Comparison of ENCODE assay signal across 20 mouse cellular contexts in genomic region chr11:46461362-46461761, GRCm38 (mm10). TPM values are rescaled to one million over a fixed set of nuclear protein-coding genes. Genes with fewer than 3 reads are reported as not detected.
DNase-seq lines count a peak whose midpoint lies in the region; ATAC-seq and TF ChIP-seq lines count a peak whose summit lies in the region.
"Had no signal": no experiment of that assay in that cellular context is flagged by ENCODE, and none has a peak within 500 bp of the region (broad histone marks: within the 10 kb centered on the region; RNA-seq: fewer than 3 reads in every experiment).

No protein-coding gene starts in this region.

- no peak overlapping the region for H3K27ac ChIP-seq in lung, postnatal 0 days (ENCODE audit: low read length)
- H3K27ac ChIP-seq: forebrain, embryonic 12.5 days; heart, adult 2 months; hindbrain, embryonic 15.5 days; limb, embryonic 13.5 days; liver, embryonic 14.5 days; midbrain, embryonic 12.5 days had no signal

- H3K9ac ChIP-seq in lung, postnatal 0 days (replicated peaks; ENCODE audit: low read depth) = no peak overlapping the region
- H3K9ac ChIP-seq: forebrain, embryonic 12.5 days; hindbrain, embryonic 15.5 days; limb, embryonic 13.5 days; liver, embryonic 14.5 days; midbrain, embryonic 12.5 days had no signal

- no peak for TF ChIP-seq CTCF in lung, postnatal 0 days (IDR thresholded peaks at IDR 0.05)

- TF ChIP-seq EP300 in lung, postnatal 0 days (IDR thresholded peaks at IDR 0.05) = no peak

- H3K79me2 ChIP-seq in myocyte (ENCODE audit: control insufficient read depth, insufficient read depth) = no peaks in the 10 kb centered on the region

- no peak for TF ChIP-seq POLR2A in myocyte (IDR thresholded peaks at IDR 0.05; ENCODE audit: insufficient read length, low read depth)

- no peak for ATAC-seq in lung, postnatal 0 days
- peak; percentile 94 for ATAC-seq in granulocyte monocyte progenitor cell, adult 5-6 weeks (replicated peaks; ENCODE audit: poor library complexity, severe bottlenecking)
- ATAC-seq in erythroid progenitor cell, adult 5-6 weeks (replicated peaks; ENCODE audit: low FRiP score, poor library complexity, severe bottlenecking) = no peak
- ATAC-seq: intestine, embryonic 16.5 days had no signal

- no peaks in the 10 kb centered on the region for H3K27me3 ChIP-seq in lung, postnatal 0 days (replicated peaks; ENCODE audit: insufficient read depth, low read length)
- H3K27me3 ChIP-seq in myocyte (ENCODE audit: control insufficient read depth, insufficient read depth, insufficient read length) = no peaks in the 10 kb centered on the region
- H3K27me3 ChIP-seq: forebrain, embryonic 12.5 days; hindbrain, embryonic 15.5 days; limb, embryonic 13.5 days; midbrain, embryonic 12.5 days had no signal

- no peak overlapping the region for H3K4me2 ChIP-seq in lung, postnatal 0 days (replicated peaks; ENCODE audit: low read depth, low read length)
- peak overlapping the region; percentile 92 for H3K4me2 ChIP-seq in myocyte (ENCODE audit: low read depth)
- H3K4me2 ChIP-seq: forebrain, embryonic 12.5 days; hindbrain, embryonic 15.5 days; limb, embryonic 13.5 days; midbrain, embryonic 12.5 days had no signal

- H3K4me1 ChIP-seq in lung, postnatal 0 days (ENCODE audit: insufficient read depth, low read depth, low read length) = no peaks in the 10 kb centered on the region
- H3K4me1 ChIP-seq: forebrain, embryonic 12.5 days; hindbrain, embryonic 15.5 days; midbrain, embryonic 12.5 days had no signal

- peak; percentile 21 for DNase-seq in lung, postnatal 0 days (ENCODE audit: low spot score)
- no peak for DNase-seq in lung, postnatal 10 days
- DNase-seq in CD4-positive helper T cell, adult 2 months (ENCODE audit: low read depth, low spot score) = peak; percentile 40
- DNase-seq in thymus, adult 18-20 months = no peak
- DNase-seq: cerebellum, postnatal 36 days; gastrocnemius, postnatal 10 days; heart, adult 2 months; heart, postnatal 4 days; lung, postnatal 4 days; retina, postnatal 1 day; thymus, postnatal 14 days had no signal

- no peak overlapping the region for H3K4me3 ChIP-seq in lung, postnatal 0 days (ENCODE audit: low read depth, low read length)
- H3K4me3 ChIP-seq in myocyte = no peak overlapping the region
- H3K4me3 ChIP-seq: forebrain, embryonic 12.5 days; heart, adult 2 months; hindbrain, embryonic 15.5 days; limb, embryonic 13.5 days; midbrain, embryonic 12.5 days had no signal

- no peaks in the 10 kb centered on the region for H3K36me3 ChIP-seq in lung, postnatal 0 days (ENCODE audit: insufficient read depth, low read length)
- no peaks in the 10 kb centered on the region for H3K36me3 ChIP-seq in myocyte (ENCODE audit: control insufficient read depth, insufficient read depth)
- H3K36me3 ChIP-seq: forebrain, embryonic 12.5 days; hindbrain, embryonic 15.5 days; limb, embryonic 13.5 days; midbrain, embryonic 12.5 days had no signal

- no peaks in the 10 kb centered on the region for H3K9me3 ChIP-seq in lung, postnatal 0 days (ENCODE audit: low read length)
- H3K9me3 ChIP-seq: forebrain, embryonic 12.5 days; hindbrain, embryonic 15.5 days; limb, embryonic 13.5 days; midbrain, embryonic 12.5 days had no signal

- H3ac ChIP-seq in myocyte (ENCODE audit: control insufficient read depth, insufficient read length) = no peak overlapping the region

- 67% methylated on average over 5 of the region's 5 CpGs for whole genome bisulfite sequencing in lung, postnatal 0 days

TF ChIP-seq in myocyte, 11 proteins besides CTCF, POLR2A, EP300 and RAD21:
- TF ChIP-seq USF1 (IDR thresholded peaks at IDR 0.05; ENCODE audit: low read depth) (no peak), REST (IDR thresholded peaks at IDR 0.05; ENCODE audit: insufficient read depth, insufficient read length) (no peak), SRF (IDR thresholded peaks at IDR 0.05; ENCODE audit: control insufficient read depth, insufficient read length, low read depth) (no peak), POLR2AphosphoS2 (IDR thresholded peaks at IDR 0.05; ENCODE audit: insufficient read length, low read depth) (no peak), MYOG (IDR thresholded peaks at IDR 0.05; ENCODE audit: control insufficient read depth in 1 of 3, insufficient read depth in 1 of 3, insufficient read length in 2 of 3, low read depth in 2 of 3) (no peak), TCF3 (IDR thresholded peaks at IDR 0.05; ENCODE audit: insufficient read length, low read depth) (no peak), MAX (IDR thresholded peaks at IDR 0.05; ENCODE audit: low read depth) (no peak), E2F4 (IDR thresholded peaks at IDR 0.05; ENCODE audit: insufficient read depth) (no peak), TCF12 (IDR thresholded peaks at IDR 0.05; ENCODE audit: insufficient read depth, poor library complexity, severe bottlenecking) (no peak), MYOD1 (IDR thresholded peaks at IDR 0.05; ENCODE audit: control insufficient read depth in 1 of 3, insufficient read length in 2 of 3, low read depth in 2 of 3) (no peak), CEBPB (IDR thresholded peaks at IDR 0.05; ENCODE audit: insufficient read depth, poor library complexity, severe bottlenecking) (no peak)

RNA-seq across cellular contexts. Expression of gene Havcr2, which starts 6.6 kb away (rescaled TPM):
- polyA plus RNA-seq in lung, postnatal 0 days (2015; fragmentation: Nextera tagmentation; extraction: Ambion mirVana) = 0.58 and 0.66 TPM in 2 replicates
- total RNA-seq in granulocyte monocyte progenitor cell, adult 5-6 weeks (2014; fragmentation: Nextera tagmentation) = 0.28 TPM in 1 of 2 replicates, not detected in the other
- 0.05 and 0.56 TPM in 2 replicates for total RNA-seq in granulocyte monocyte progenitor cell, adult 5-6 weeks (2017)
- polyA plus RNA-seq in myocyte (2012; fragmentation: generic; extraction: Trizol) = 0.55 TPM
- total RNA-seq in erythroid progenitor cell, adult 5-6 weeks (2015; ENCODE audit: low replicate concordance) = 2.1 TPM in 1 of 2 replicates, not detected in the other
- 1.5 and 2.5 TPM in 2 replicates for total RNA-seq in erythroid progenitor cell, adult 5-6 weeks (2017; ENCODE audit: low replicate concordance)
- polyA plus RNA-seq: forebrain, embryonic 12.5 days had no signal

RNA-seq across cellular contexts. Expression of gene Med7, which starts 24.6 kb away (rescaled TPM):
- 55.9 and 56.7 TPM in 2 replicates for polyA plus RNA-seq in lung, postnatal 0 days (2015; fragmentation: Nextera tagmentation; extraction: Ambion mirVana)
- total RNA-seq in granulocyte monocyte progenitor cell, adult 5-6 weeks (2014; fragmentation: Nextera tagmentation) = 26.5 and 58.6 TPM in 2 replicates
- 16.6 and 17.4 TPM in 2 replicates for total RNA-seq in granulocyte monocyte progenitor cell, adult 5-6 weeks (2017)
- 33.1 TPM for polyA plus RNA-seq in myocyte (2012; fragmentation: generic; extraction: Trizol)
- 125 and 166 TPM in 2 replicates for total RNA-seq in erythroid progenitor cell, adult 5-6 weeks (2015; ENCODE audit: low replicate concordance)
- 59.0 and 65.5 TPM in 2 replicates for total RNA-seq in erythroid progenitor cell, adult 5-6 weeks (2017; ENCODE audit: low replicate concordance)

Comparison
In these comparisons a context has a peak if more than half of its experiments do, and no peak if none do; other contexts are left out.
1. DNase-seq: peak in lung, postnatal 0 days (single experiment) and CD4-positive helper T cell, adult 2 months (single experiment); none in lung, postnatal 10 days (single experiment) and thymus, adult 18-20 months (0 of 2).